Mouse (Mus musculus) megakaryocyte, embryonic 14.5 days (primary cell): ENCODE results near the gene Mettl27. TPM values are rescaled to one million over a fixed set of nuclear protein-coding genes. Genes with fewer than 3 reads are reported as not detected.
A peak's percentile ranks its signal among the peaks of the same experiment; 100 is the strongest.
"Not testable (repeated sequence)": the region's sequence is repeated elsewhere in the genome, so short reads cannot be mapped to it uniquely, and the experiment has no call there.

Experiments
- H3K27me3 ChIP-seq: replicated peaks from 2 replicates; pipeline ENCODE3; 2012; ENCODE audit warnings: inconsistent platforms
- H3K36me3 ChIP-seq: replicated peaks from 2 replicates; pipeline ENCODE3; 2012; ENCODE audit warnings: low read length, inconsistent platforms, mixed read lengths
- H3K4me1 ChIP-seq: 2 replicates; pipeline ENCODE4 v1.6.1; 2012; ENCODE audit warnings: inconsistent platforms
- H3K4me3 ChIP-seq: replicated peaks from 2 replicates; pipeline ENCODE3; 2012; ENCODE audit warnings: moderate library complexity, mild to moderate bottlenecking, inconsistent platforms
- H3K9me3 ChIP-seq: 2 replicates; pipeline ENCODE4 v1.6.1; 2012; ENCODE audit warnings: inconsistent platforms
- FLI1 ChIP-seq: IDR thresholded peaks from 2 replicates; pipeline ENCODE4 v1.6.1; 2012; ENCODE audit warnings: low read length, inconsistent platforms, mixed read lengths
- GATA1 ChIP-seq: IDR thresholded peaks from 3 replicates; pipeline ENCODE4 v1.6.1; 2012; ENCODE audit warnings: mixed read lengths, low read length, inconsistent platforms, borderline replicate concordance
- polyA plus RNA-seq: library from polyadenylated mRNA; stranded (reverse); fragments of >175 nt; gene quantifications from 2 replicates; pipeline ENCODE4 v1.2.3, GENCODE M21; 2012; ENCODE audit warnings: low replicate concordance; ENCODE audit not compliant: insufficient read depth

The Mettl27 gene
- polyA plus RNA-seq, 1 experiment, result 34.3 TPM

- Histone ChIP-seq H3K4me1 (peaks cover 22% of the 10 kb centered on the region), H3K4me3 (no peak overlapping the region)
- TF ChIP-seq GATA1 (no peak), FLI1 (no peak)
Observed at GRCm38 (mm10) chr5:134918071-134918832, 13.9 kb upstream of the Mettl27 start.

GRCm38 (mm10) chr5:134919097-134919496 lies 13.1 kb upstream of the Mettl27 start:
- H3K4me3 ChIP-seq, result no peak overlapping the region
- no peak for TF ChIP-seq GATA1
- TF ChIP-seq FLI1, result no peak
- peaks cover 15% of the 10 kb centered on the region for H3K4me1 ChIP-seq
- peaks cover 17% of the 10 kb centered on the region for H3K9me3 ChIP-seq
- peaks cover 34% of the 10 kb centered on the region for H3K27me3 ChIP-seq
- no peaks in the 10 kb centered on the region for H3K36me3 ChIP-seq

More at GRCm38 (mm10) chr5:134918071-134918832, 13.9 kb upstream of the Mettl27 start:
- Histone ChIP-seq H3K36me3 (no peaks in the 10 kb centered on the region), H3K27me3 (peaks cover 38% of the 10 kb centered on the region), H3K9me3 (peaks cover 17% of the 10 kb centered on the region)

GRCm38 (mm10) chr5:134920106-134920687 lies 12.0 kb upstream of the Mettl27 start:
- peaks cover 17% of the 10 kb centered on the region for H3K9me3 ChIP-seq
- peaks cover 26% of the 10 kb centered on the region for H3K4me1 ChIP-seq
- no peak for TF ChIP-seq GATA1
- TF ChIP-seq FLI1, result no peak
- no peak overlapping the region for H3K4me3 ChIP-seq
- H3K36me3 ChIP-seq, result no peaks in the 10 kb centered on the region
- peaks cover 37% of the 10 kb centered on the region for H3K27me3 ChIP-seq

GRCm38 (mm10) chr5:134921106-134921505 lies 11.1 kb upstream of the Mettl27 start:
- H3K36me3 ChIP-seq, result no peaks in the 10 kb centered on the region
- peaks cover 26% of the 10 kb centered on the region for H3K4me1 ChIP-seq
- TF ChIP-seq GATA1, result no peak
- TF ChIP-seq FLI1, result no peak
- H3K4me3 ChIP-seq, result no peak overlapping the region
- H3K27me3 ChIP-seq, result peaks cover 40% of the 10 kb centered on the region
- peaks cover 17% of the 10 kb centered on the region for H3K9me3 ChIP-seq

GRCm38 (mm10) chr5:134923141-134923540 lies 9.0 kb upstream of the Mettl27 start:
- Histone ChIP-seq H3K36me3 (no peaks in the 10 kb centered on the region), H3K4me3 (no peak overlapping the region), H3K27me3 (peaks cover 45% of the 10 kb centered on the region), H3K4me1 (peaks cover 24% of the 10 kb centered on the region), H3K9me3 (no peaks in the 10 kb centered on the region; the same call in 1 of the 2 replicates)
- no peak for TF ChIP-seq GATA1
- TF ChIP-seq FLI1, result no peak

- TF ChIP-seq GATA1, result no peak
- no peak for TF ChIP-seq FLI1
- Histone ChIP-seq H3K27me3 (peaks cover 32% of the 10 kb centered on the region), H3K4me3 (no peak overlapping the region), H3K36me3 (no peaks in the 10 kb centered on the region), H3K9me3 (no peaks in the 10 kb centered on the region), H3K4me1 (peaks cover 23% of the 10 kb centered on the region)
Observed at GRCm38 (mm10) chr5:134926726-134927125, 5.4 kb upstream of the Mettl27 start.

- TF ChIP-seq GATA1, result no peak
- no peak for TF ChIP-seq FLI1
- no peak overlapping the region for H3K4me3 ChIP-seq
- peaks cover 17% of the 10 kb centered on the region for H3K36me3 ChIP-seq
Observed at GRCm38 (mm10) chr5:134929988-134930387, 2.2 kb upstream of the Mettl27 start.

GRCm38 (mm10) chr5:134932903-134933276 lies 722 bp downstream of the Mettl27 start:
- TF ChIP-seq GATA1, result no peak
- TF ChIP-seq FLI1, result no peak
- H3K9me3 ChIP-seq, result no peaks in the 10 kb centered on the region
- H3K36me3 ChIP-seq, result peaks cover 44% of the 10 kb centered on the region
- peaks cover 2% of the 10 kb centered on the region for H3K27me3 ChIP-seq
- peaks cover 63% of the 10 kb centered on the region for H3K4me1 ChIP-seq
- peak overlapping the region; percentile 93 for H3K4me3 ChIP-seq

More at GRCm38 (mm10) chr5:134929988-134930387, 2.2 kb upstream of the Mettl27 start:
- H3K9me3 ChIP-seq, result no peaks in the 10 kb centered on the region
- peaks cover 14% of the 10 kb centered on the region for H3K27me3 ChIP-seq
- H3K4me1 ChIP-seq, result peaks cover 41% of the 10 kb centered on the region

- H3K36me3 ChIP-seq, result peaks cover 48% of the 10 kb centered on the region
- peaks cover 64% of the 10 kb centered on the region for H3K4me1 ChIP-seq
- peaks cover 2% of the 10 kb centered on the region for H3K27me3 ChIP-seq
- TF ChIP-seq GATA1, result no peak
- TF ChIP-seq FLI1, result no peak
- peak overlapping the region; percentile 88 for H3K4me3 ChIP-seq
- H3K9me3 ChIP-seq, result no peaks in the 10 kb centered on the region
Observed at GRCm38 (mm10) chr5:134933281-134933680, 1.1 kb downstream of the Mettl27 start.

- H3K36me3 ChIP-seq, result peaks cover 50% of the 10 kb centered on the region
Observed at GRCm38 (mm10) chr5:134933686-134934085, 1.5 kb downstream of the Mettl27 start.

More at GRCm38 (mm10) chr5:134933686-134934085, 1.5 kb downstream of the Mettl27 start:
- H3K9me3 ChIP-seq, H3K27me3 ChIP-seq: not testable (repeated sequence)
- Histone ChIP-seq H3K4me3 (peak overlapping the region; percentile 88), H3K4me1 (peaks cover 68% of the 10 kb centered on the region)
